Mouse (Mus musculus): Measurements from ENCODE around the gene Gm2663. TPM values are rescaled to one million over a fixed set of nuclear protein-coding genes. Genes with fewer than 3 reads are reported as not detected.
"Not testable (repeated sequence)": the region's sequence is repeated elsewhere in the genome, so short reads cannot be mapped to it uniquely, and the experiment has no call there.

The Gm2663 gene
- polyA plus RNA-seq, 1 experiment from 2014 or later, result not detected

DNA sequence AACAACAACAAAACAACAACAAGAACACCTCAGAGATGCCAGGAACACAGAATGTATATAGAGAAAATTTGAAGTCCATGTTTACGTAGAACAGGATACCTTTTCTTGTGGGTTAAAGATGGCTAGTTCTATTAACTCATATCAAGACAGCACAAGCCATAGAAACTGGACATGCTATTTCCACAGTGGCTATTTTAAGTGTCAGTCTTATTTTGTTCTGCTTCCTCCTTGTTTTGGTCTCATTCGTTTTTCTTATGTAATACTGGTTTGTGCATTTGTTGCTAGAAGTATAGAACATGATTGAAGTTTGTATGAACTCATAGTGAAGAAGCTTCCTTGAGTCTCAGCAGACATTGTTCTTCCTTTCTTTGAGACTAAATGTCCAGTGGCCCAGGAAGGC, 19.9 kb upstream of the Gm2663 start:
- Histone ChIP-seq H3K4me3 (no peak overlapping the region), H3K27me3 (ENCODE audit: low read depth, poor library complexity, severe bottlenecking) (no peaks in the 10 kb centered on the region), H3K9me3 (replicated peaks) (no peaks in the 10 kb centered on the region), H3K27ac (replicated peaks) (no peak overlapping the region), H3K4me1 (no peaks in the 10 kb centered on the region), H3K36me3 (no peaks in the 10 kb centered on the region)
- 83% methylated on average over 2 of the region's 2 CpGs for WGBS
- no peak for DNase-seq (ENCODE audit: low spot score)

DNA sequence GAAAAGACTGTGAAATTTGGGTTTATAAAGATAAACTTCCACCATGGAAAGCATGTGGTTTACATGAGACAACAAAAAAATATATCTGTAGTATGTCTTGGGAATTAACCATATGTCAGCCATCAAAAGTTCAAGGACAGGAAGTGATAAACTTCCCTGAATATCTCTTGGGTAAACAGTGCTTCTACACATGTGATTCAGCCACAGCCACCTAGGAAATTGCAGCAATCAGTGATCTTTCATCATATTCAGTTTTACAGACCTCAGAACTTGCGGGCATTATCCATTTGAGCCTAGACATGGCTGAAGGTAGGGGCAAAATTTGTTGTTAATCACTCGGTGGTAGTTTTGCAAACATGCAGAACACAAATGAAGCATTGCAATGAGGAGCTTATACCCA, 19.4 kb upstream of the Gm2663 start:
- Histone ChIP-seq H3K27ac (replicated peaks) (no peak overlapping the region), H3K36me3 (no peaks in the 10 kb centered on the region), H3K4me1 (no peaks in the 10 kb centered on the region), H3K9me3 (replicated peaks) (no peaks in the 10 kb centered on the region), H3K4me3 (no peak overlapping the region), H3K27me3 (ENCODE audit: low read depth, poor library complexity, severe bottlenecking) (no peaks in the 10 kb centered on the region)
- 86% methylated on average over 2 of the region's 2 CpGs for WGBS
- DNase-seq (ENCODE audit: low spot score), result no peak

- no peaks in the 10 kb centered on the region for H3K27me3 ChIP-seq (ENCODE audit: low read depth, poor library complexity, severe bottlenecking)
- no peak for DNase-seq (ENCODE audit: low spot score)
- no peaks in the 10 kb centered on the region for H3K36me3 ChIP-seq
- no peak overlapping the region for H3K4me3 ChIP-seq
- no peaks in the 10 kb centered on the region for H3K4me1 ChIP-seq
- 78% methylated on average over 4 of the region's 4 CpGs for WGBS
- no peaks in the 10 kb centered on the region for H3K9me3 ChIP-seq (replicated peaks)
- H3K27ac ChIP-seq (replicated peaks), result no peak overlapping the region
Observed at GRCm38 (mm10) chr6:41015065-41015464, 15.8 kb upstream of the Gm2663 start.

GRCm38 (mm10) chr6:40964454-40964853, 34.8 kb downstream of the Gm2663 start, which contains the start of gene 1810009J06Rik:
Gene 1810009J06Rik (plus strand): TSS chr6:40964754.
- H3K4me3 ChIP-seq; H3K4me1 ChIP-seq; H3K27me3 ChIP-seq (ENCODE audit: low read depth, poor library complexity, severe bottlenecking); H3K36me3 ChIP-seq; H3K27ac ChIP-seq (replicated peaks); H3K9me3 ChIP-seq (replicated peaks); DNase-seq (ENCODE audit: low spot score): not testable (repeated sequence)
- 96% methylated on average over 2 of the region's 2 CpGs for WGBS

- Histone ChIP-seq H3K27ac (replicated peaks) (no peak overlapping the region), H3K4me3 (no peak overlapping the region), H3K9me3 (replicated peaks) (0 out of 2 replicates have a peak, but pooled peaks cover 3% of the 10 kb centered on the region), H3K36me3 (no peaks in the 10 kb centered on the region), H3K27me3 (ENCODE audit: low read depth, poor library complexity, severe bottlenecking) (no peaks in the 10 kb centered on the region), H3K4me1 (no peaks in the 10 kb centered on the region)
- no peak for DNase-seq (ENCODE audit: low spot score)
- WGBS, result 67% methylated on average over 2 of the region's 2 CpGs
Observed at GRCm38 (mm10) chr6:40953716-40954115, 45.6 kb downstream of the Gm2663 start.

GRCm38 (mm10) chr6:40951770-40952169, 47.5 kb downstream of the Gm2663 start, which contains the start of gene Gm4744:
Gene Gm4744 (minus strand): TSS chr6:40951870.
- H3K9me3 ChIP-seq (replicated peaks), result no peaks in the 10 kb centered on the region
- no peaks in the 10 kb centered on the region for H3K27me3 ChIP-seq (ENCODE audit: low read depth, poor library complexity, severe bottlenecking)
- H3K36me3 ChIP-seq, result no peaks in the 10 kb centered on the region
- H3K27ac ChIP-seq (replicated peaks), result no peak within 1 kb of the TSS
- DNase-seq (ENCODE audit: low spot score), result no peak
- H3K4me1 ChIP-seq, result no peaks in the 10 kb centered on the region
- no peak within 1 kb of the TSS for H3K4me3 ChIP-seq

Other genes with a start within 250 kb of the Gm2663 start
- not detected in 2 replicates for gene Moxd2, start 112.0 kb downstream of the Gm2663 start, polyA plus RNA-seq (2016; fragmentation: Nextera tagmentation; extraction: Ambion mirVana)
- not detected in 2 replicates for gene Prss58, start 99.1 kb downstream of the Gm2663 start, polyA plus RNA-seq (2016; fragmentation: Nextera tagmentation; extraction: Ambion mirVana)
- not detected in 2 replicates for gene 1700074P13Rik, start 58.9 kb downstream of the Gm2663 start, polyA plus RNA-seq (2016; fragmentation: Nextera tagmentation; extraction: Ambion mirVana)
- not detected in 2 replicates for gene Gm4744, start 47.6 kb downstream of the Gm2663 start, polyA plus RNA-seq (2016; fragmentation: Nextera tagmentation; extraction: Ambion mirVana)
- gene 1810009J06Rik, start 34.7 kb downstream of the Gm2663 start, polyA plus RNA-seq (2016; fragmentation: Nextera tagmentation; extraction: Ambion mirVana), result not detected in 2 replicates
- not detected in 2 replicates for gene 2210010C04Rik, start 36.0 kb upstream of the Gm2663 start, polyA plus RNA-seq (2016; fragmentation: Nextera tagmentation; extraction: Ambion mirVana)